Mouse (Mus musculus) macrophage (primary cell): Measurements from ENCODE around the gene Tmem160. TPM values are rescaled to one million over a fixed set of nuclear protein-coding genes. Genes with fewer than 3 reads are reported as not detected.

Experiments used
- H3K27ac ChIP-seq: fragments of 350-480 bp; formaldehyde crosslinking; 2 replicates; pipeline ENCODE4 v1.9.0; 2021
- H3K36me3 ChIP-seq: fragments of 350-480 bp; formaldehyde crosslinking; 2 replicates; pipeline ENCODE4 v1.9.0; 2021; ENCODE audit errors: inconsistent target
- H3K4me3 ChIP-seq: fragments of 350-480 bp; formaldehyde crosslinking; 2 replicates; pipeline ENCODE4 v1.9.0; 2021; ENCODE audit errors: inconsistent target
- H3K79me2 ChIP-seq: fragments of 350-480 bp; formaldehyde crosslinking; 2 replicates; pipeline ENCODE4 v1.9.0; 2021; ENCODE audit errors: inconsistent target
- WGBS: methylation state at CpG from one replicate; pipeline ENCODE4 v1.1.7; 2026; ENCODE audit warnings: inconsistent platforms; ENCODE audit not compliant: missing documents; 5-methylcytosine and 5-hydroxymethylcytosine counted together
- polyA plus RNA-seq: library from polyadenylated mRNA; stranded (reverse); fragments of 250-400 nt; gene quantifications from 3 replicates; pipeline ENCODE4 v1.2.4, GENCODE M21; 2018; ENCODE audit warnings: inconsistent platforms
- total RNA-seq, 78 experiments: library from RNA; depleted of rRNA; stranded (reverse); fragments of 250-400 nt; gene quantifications; 1 replicate in 9 of 78; 2 replicates in 24 of 78; 3 replicates in 43 of 78; 4 replicates in 2 of 78; pipeline ENCODE4 v1.2.4; 2018; ENCODE audit warnings: inconsistent platforms in 56 of 78

The Tmem160 gene
- total RNA-seq (2018; cell fraction: chromatin; rRNA removed) = 1 to 10 TPM in 22 of 26 experiments, not detected in 4; 1.3 to 9.0 (median 2.7) TPM
- 10 to 100 TPM; 44.2 to 78.5 (median 64.6) TPM for total RNA-seq (2018; cell fraction: cytosol; rRNA removed)
- total RNA-seq (2018; cell fraction: nucleus; rRNA removed) = 10 to 100 TPM in 21 of 26 experiments, 1 to 10 TPM in 5; 4.6 to 31.6 (median 18.8) TPM
- polyA plus RNA-seq = 9.5 to 50.4 TPM (median 41.7 TPM) in 3 replicates

DNA sequence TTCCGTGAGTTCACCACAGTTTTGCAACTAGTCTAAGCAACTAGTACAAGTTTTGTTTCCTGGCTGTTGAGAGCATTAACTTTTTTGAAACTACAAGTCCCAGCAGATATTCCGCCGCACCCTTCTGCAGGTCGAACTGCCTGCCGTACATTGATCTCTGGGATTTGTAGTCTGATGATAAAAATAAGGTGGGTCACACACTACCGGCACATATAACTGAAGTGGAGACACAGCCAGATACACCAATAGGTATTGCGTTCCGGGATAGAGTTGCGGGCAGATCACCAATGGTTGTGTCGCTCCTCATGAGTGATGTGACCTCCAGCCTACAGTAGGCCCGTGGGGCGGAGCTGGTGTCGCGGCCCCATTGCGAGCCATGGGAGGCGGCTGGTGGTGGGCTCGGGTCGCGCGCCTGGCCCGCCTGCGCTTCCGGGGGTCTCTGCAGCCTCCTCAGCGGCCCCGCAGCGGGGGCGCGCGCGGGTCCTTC, at the start of gene Tmem160:
Gene Tmem160, plus strand, starts transcription at position 193 of the 487 bp plus-strand sequence.
- Histone ChIP-seq H3K36me3 (no peaks in the 10 kb centered on the region), H3K79me2 (peaks cover 5% of the 10 kb centered on the region; the same call in 1 of the 2 replicates), H3K27ac (no peak within 1 kb of the TSS), H3K4me3 (peak within 1 kb of the TSS; percentile 77)
- 1% methylated on average over 28 of the region's 30 CpGs for WGBS

DNA sequence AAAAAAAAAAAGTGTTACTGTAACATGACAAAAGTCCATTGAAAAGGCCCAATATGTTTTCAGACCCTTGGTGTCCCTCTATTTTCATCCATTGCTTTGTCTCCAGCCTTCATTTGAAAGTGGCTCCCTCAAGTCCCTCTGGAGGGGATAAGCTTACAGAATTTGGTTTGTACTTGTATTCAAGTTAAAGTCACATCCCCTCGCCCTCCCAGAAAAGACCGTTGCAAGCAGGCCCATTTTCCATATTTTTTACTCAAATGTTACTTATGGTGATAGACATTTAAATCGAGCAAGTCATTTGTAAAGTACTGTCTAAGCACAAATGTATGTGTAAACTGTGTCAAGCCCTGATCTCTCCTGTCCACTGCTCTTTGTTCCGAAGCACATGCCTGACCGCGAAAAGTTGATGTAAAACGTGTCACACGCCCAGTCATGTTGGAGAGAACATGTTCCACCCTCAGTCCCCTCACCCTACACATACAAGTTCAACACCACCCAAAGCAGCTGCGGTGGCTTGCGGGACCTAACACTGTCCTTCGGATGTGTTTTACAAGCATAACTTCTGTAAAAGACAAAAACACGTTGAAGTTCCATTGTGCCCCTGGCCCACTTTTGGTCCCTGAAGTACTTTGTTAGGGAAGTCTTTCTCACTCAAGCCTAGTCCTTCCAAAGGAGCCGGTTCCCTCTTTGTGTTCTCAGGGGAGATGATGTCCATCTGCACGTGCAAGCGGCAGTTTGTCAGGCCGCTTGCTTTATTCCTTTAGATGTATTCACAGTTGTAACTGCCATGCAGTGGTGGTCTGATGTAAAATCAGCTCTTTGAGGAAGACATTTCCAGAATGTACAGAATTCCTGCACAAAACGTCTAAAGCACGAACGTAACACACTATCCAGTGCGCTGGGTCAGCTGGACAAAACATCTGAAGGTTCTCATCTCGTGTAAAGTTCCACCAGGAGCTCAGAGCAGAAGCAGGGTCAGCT, 49.3 kb upstream of the Tmem160 start:
- 7% methylated on average over 19 of the region's 21 CpGs for WGBS
- H3K27ac ChIP-seq = peak overlapping the region; percentile 98
- peaks cover 57% of the 10 kb centered on the region for H3K79me2 ChIP-seq
- peak overlapping the region; percentile 94 for H3K4me3 ChIP-seq
- no peaks in the 10 kb centered on the region for H3K36me3 ChIP-seq

DNA sequence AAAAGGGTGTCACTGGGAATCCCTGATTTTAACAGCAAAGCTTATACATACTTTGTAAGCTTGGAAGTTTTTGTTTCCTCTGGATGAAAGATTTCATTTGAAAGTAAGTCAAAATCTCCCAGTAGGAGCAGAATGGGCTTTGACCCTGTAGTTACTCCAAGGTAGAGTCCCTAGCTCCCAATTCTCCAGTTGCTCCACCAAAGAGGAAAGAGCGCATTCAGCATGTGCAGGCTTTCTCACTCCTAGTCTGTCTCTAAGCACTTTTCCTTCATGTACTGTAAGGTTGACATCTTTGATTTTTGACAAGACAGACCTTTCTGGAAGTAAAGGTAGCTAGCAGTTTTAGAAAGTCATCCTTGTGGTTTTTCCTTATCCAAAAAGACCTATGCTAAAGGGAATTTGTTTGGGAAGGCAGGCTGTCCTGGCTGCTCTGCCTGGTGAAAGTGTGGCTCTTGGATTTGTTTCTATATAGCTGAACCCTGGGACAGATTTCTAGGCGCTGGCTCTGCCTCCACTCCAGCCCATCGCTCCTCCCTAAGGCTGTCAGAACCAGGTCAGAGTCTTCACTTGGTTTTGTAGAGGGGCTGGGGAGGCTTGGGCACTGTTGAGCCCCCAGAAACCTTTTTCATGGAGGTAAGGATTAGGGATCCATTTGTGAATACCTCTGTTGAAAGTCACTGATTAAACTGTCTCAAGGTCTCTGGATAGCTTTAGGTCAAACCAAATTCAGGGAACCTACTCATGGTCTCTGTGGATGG, 48.1 kb upstream of the Tmem160 start:
- H3K79me2 ChIP-seq = peaks cover 70% of the 10 kb centered on the region
- H3K4me3 ChIP-seq = no peak overlapping the region
- H3K27ac ChIP-seq = peak overlapping the region; percentile 98
- H3K36me3 ChIP-seq = no peaks in the 10 kb centered on the region
- WGBS = 84% methylated on average over 3 of the region's 3 CpGs

DNA sequence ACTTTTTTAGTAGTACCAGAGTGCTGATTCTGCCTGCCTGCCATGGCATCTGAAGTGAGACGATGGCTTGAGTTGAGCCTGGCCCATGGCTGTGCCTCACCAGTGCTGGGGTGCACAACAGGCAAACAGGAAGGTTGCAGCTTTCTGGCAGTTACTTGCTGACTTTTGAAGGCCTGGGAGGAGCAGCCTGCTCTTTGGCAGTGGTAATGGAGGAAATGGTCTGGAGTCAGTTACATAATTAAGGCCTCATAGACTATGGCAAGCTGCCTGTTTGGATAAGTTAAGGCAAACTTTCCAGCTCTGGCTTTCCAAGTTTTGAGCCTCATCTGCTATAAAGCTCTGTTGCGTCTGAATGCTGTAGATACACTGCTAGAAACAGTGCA, 47.5 kb upstream of the Tmem160 start:
- H3K27ac ChIP-seq = peak overlapping the region; percentile 98
- peaks cover 75% of the 10 kb centered on the region for H3K79me2 ChIP-seq
- 38% methylated on average over 2 of the region's 2 CpGs for WGBS
- H3K4me3 ChIP-seq = no peak overlapping the region
- no peaks in the 10 kb centered on the region for H3K36me3 ChIP-seq

DNA sequence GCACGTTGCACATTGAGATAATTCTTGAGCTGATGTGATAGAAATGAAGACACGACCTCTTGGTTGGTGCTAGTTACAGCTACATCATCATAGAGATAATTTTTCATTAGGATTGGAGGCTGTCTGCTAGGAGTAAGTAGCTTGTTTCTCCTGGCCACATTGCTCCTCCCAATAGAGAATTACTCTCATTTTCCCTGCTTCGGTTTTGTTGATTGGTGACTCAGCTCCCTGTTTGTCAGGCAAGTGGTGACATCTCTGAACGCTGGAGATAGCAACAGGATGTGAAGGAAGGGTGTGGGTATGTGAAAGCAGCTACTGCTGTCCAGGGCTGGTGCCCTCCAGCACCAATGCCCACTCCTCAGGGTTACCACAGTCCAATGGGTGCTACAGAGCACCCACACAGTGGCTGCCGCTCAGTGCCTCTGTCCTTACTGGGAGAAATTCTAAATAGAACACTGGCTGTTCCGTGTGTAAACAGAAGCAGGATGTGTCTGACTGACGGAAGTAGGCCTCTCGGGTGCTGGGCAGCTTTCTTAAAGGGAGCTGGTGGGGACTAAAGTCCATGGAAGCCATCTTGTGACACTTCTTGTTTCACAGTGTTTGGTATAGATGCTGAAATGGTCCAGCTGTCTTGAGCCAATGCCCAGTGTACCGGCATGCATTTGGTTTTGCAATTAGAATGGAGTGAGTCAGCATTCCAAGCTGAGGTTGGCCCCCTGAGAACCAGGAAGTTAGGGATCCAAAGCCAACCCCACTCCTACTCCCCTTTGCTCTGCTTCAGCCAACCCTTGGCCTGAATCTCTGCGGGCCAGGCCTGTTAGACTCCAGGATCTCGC, 46.8 kb upstream of the Tmem160 start:
- Histone ChIP-seq H3K4me3 (peak overlapping the region; percentile 4; the same call in 1 of the 2 replicates), H3K36me3 (no peaks in the 10 kb centered on the region), H3K27ac (peak overlapping the region; percentile 98), H3K79me2 (peaks cover 82% of the 10 kb centered on the region)
- 4% methylated on average over 11 of the region's 11 CpGs for WGBS

DNA sequence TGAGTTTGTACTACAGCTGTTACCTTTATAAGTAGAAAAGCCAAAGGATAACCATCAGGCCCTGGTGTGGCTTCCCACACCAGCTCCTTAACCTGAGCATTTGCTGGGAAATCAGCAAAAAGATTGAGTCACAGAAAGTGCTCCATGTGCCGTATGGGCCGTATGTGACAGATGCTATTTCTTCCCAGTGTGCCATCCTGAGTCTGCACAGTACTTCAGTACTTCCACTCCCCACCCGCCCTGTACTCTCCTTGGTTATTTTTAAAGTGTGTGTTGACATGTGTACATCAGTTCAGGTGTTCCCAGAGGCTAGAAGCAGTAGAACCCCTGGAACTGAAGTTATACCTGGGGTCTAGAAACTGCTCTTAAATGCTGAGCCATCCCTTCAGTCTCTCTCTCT, 45.6 kb upstream of the Tmem160 start:
- Histone ChIP-seq H3K27ac (no peak overlapping the region), H3K79me2 (peaks cover 87% of the 10 kb centered on the region), H3K36me3 (no peaks in the 10 kb centered on the region), H3K4me3 (no peak overlapping the region)
- WGBS = 91% methylated on average over 3 of the region's 3 CpGs

DNA sequence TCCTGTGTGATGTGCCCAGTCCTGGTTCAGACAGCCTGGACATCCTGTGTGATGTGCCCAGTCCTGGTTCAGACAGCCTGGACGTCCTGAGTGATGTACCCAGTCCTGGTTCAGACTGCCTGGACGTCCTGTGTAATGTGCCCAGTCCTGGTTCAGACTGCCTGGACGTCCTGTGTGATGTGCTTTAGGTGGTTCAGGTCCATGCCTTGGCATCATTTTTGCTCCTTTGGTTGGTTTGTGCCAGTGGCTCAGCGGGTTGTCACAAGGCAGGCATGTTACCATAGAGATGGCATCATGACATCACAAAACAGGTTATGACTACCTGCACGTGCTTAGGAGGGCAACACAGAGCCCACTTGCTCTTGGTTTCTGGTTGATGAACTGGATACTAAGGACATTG, 41.5 kb upstream of the Tmem160 start:
- 92% methylated on average over 5 of the region's 5 CpGs for WGBS
- H3K79me2 ChIP-seq = peaks cover 96% of the 10 kb centered on the region
- peaks cover under 1% of the 10 kb centered on the region; the same call in 1 of the 2 replicates for H3K36me3 ChIP-seq
- H3K4me3 ChIP-seq = no peak overlapping the region
- H3K27ac ChIP-seq = no peak overlapping the region

DNA sequence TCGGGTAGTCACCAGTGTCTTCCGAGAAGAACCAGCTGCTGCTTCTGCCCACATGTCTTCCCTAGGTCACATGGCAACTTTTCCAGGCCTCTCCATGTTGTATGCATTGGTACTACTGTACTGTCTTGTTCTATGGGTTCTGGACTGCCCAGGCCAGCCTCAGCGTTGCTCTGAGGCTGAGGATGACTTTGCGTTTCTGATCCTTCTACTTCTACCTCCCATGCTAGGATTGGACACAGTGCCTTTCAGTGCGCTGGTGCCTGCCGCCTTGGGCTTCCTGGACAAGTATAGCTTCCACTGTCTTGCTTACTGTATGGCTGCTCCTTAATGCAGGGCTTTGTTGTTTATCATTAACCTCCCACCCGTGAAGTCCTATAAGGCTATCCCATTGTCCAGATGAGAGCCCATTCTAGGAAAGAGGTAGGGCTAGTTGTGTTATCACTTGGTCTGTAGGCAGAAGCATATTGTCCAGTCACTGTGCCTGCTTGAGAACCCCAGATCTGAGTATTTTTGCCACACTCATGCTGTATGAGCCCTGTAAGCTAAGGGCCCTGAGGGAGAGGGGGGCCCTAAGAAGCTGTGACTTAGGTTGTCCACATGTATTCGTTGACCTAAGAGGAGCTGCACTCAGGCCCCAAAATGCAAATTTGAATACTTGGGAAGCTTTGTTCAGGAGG, 40.2 kb upstream of the Tmem160 start:
- WGBS = 74% methylated on average over 8 of the region's 8 CpGs
- Histone ChIP-seq H3K36me3 (peaks cover 13% of the 10 kb centered on the region; the same call in 1 of the 2 replicates), H3K4me3 (no peak overlapping the region), H3K79me2 (peaks cover 84% of the 10 kb centered on the region), H3K27ac (no peak overlapping the region)

DNA sequence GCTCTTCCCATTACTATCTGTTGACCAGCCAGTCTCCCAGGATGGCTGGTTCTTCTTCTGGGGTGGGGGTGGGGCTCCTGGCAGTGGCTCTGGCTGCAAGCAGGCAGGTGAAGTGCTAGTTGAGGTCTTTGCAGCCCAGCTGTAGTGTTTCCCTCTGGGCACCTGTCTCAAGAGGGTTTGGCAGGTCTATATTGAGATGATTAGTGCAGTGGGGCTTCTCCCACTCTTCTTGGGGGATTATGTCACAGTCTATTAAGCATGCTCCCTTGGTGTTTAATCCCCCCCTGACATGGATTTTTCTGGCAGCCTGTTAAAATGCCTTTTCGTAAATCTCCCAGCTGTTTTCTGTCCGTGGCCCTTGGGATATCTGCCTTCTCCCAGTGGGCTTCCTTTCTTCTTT, 39.6 kb upstream of the Tmem160 start:
- H3K36me3 ChIP-seq = peaks cover 19% of the 10 kb centered on the region; the same call in 1 of the 2 replicates
- no peak overlapping the region for H3K27ac ChIP-seq
- H3K4me3 ChIP-seq = no peak overlapping the region
- 100% methylated on average over 2 of the region's 2 CpGs for WGBS
- peaks cover 78% of the 10 kb centered on the region for H3K79me2 ChIP-seq

DNA sequence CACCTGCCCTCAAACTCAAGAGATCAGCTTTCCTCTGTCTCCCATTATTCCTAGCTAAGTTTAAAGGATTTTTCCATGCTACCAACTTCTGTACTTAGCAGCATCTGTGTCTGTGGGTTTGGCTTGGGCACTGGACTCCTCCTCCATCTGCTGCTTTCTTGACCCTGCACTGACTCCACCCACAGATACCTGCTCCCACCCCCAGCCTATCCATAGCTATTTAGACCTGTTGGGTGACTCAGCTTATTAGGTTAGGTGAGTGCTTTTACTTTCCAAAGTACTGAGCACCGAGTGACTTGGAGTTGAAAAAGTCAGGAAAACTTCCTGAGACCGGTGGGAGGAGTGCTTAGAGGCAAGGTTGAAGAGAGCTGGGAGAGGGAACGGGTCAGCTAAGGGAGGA, 37.2 kb upstream of the Tmem160 start:
- H3K36me3 ChIP-seq = peaks cover 41% of the 10 kb centered on the region
- no peak overlapping the region for H3K4me3 ChIP-seq
- H3K79me2 ChIP-seq = peaks cover 53% of the 10 kb centered on the region
- H3K27ac ChIP-seq = no peak overlapping the region
- 86% methylated on average over 3 of the region's 3 CpGs for WGBS

DNA sequence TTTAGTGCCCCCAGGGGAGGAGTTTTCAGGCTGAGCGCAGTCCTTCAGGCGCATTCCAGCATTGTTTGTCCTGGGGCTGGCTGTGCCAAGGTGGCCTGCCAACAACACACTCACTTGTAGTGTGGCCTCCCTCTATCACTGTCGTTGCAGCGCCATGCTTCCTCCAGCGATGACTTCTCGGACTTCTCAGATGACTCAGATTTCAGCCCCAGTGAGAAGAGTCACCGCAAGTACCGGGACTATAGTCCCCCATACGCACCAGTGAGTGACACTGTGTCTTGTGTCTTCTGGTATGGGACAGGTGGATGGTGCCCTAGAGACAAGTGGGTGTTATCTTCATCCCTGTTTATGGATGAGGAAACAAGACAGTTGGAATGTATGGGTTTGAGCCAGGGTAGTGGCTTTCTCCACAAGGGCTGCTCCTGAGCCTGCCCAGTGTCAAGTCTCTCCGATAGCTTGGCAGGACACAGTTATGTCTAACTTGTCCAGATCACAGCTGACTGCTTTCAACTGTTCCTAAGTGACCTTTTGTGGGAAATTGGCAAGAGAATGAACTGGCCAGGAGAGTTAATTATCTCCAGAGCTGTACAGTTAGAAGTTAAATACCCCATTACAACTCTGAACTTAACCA, 35.3 kb upstream of the Tmem160 start:
- 89% methylated on average over 10 of the region's 10 CpGs for WGBS
- Histone ChIP-seq H3K79me2 (peaks cover 35% of the 10 kb centered on the region; the same call in 1 of the 2 replicates), H3K36me3 (peaks cover 58% of the 10 kb centered on the region), H3K4me3 (no peak overlapping the region), H3K27ac (no peak overlapping the region)

DNA sequence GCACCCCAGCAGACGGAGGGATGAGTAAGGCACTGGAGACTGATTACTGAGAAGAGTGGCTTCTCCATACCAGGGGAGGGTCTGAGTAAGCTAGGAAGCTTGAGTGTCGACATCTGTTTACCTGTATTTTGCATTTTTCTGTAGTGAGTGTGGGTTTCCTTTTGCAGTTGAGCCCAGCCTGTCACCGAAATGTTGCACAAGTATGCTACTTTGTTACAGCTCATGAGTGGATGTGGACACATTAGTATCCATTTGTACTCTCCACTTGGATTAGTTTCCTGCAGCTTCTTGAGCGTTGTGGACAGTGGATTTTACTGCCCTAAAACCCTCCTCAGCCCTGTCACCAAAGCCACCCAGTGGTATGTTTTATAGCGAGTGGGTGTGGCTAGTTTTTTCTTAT, 33.9 kb upstream of the Tmem160 start:
- H3K79me2 ChIP-seq = peaks cover 20% of the 10 kb centered on the region; the same call in 1 of the 2 replicates
- no peak overlapping the region for H3K27ac ChIP-seq
- peaks cover 71% of the 10 kb centered on the region for H3K36me3 ChIP-seq
- no peak overlapping the region for H3K4me3 ChIP-seq
- 86% methylated on average over 4 of the region's 5 CpGs for WGBS
